Mouse (Mus musculus): ENCODE results near the gene 1110008P14Rik. TPM values are rescaled to one million over a fixed set of nuclear protein-coding genes. Genes with fewer than 3 reads are reported as not detected.

Gene 1110008P14Rik
- total RNA-seq, 4 experiments from 2014 or later: 43.8 to 49.1 (median 45.3) TPM

- peak; percentile 62 for DNase-seq (ENCODE audit: low spot score)
Measured at GRCm38 (mm10) chr2:32342539-32343350, 39.0 kb downstream of the 1110008P14Rik start.

GRCm38 (mm10) chr2:32342039-32342438, 39.7 kb downstream of the 1110008P14Rik start:
- no peak for DNase-seq (ENCODE audit: low spot score)

- DNase-seq (ENCODE audit: low spot score): no peak
Measured at GRCm38 (mm10) chr2:32341634-32341939, 40.2 kb downstream of the 1110008P14Rik start.

GRCm38 (mm10) chr2:32340836-32341633, 40.7 kb downstream of the 1110008P14Rik start:
- no peak for DNase-seq (ENCODE audit: low spot score)

GRCm38 (mm10) chr2:32339912-32340642, 41.7 kb downstream of the 1110008P14Rik start:
- no peak for DNase-seq (ENCODE audit: low spot score)

- DNase-seq (ENCODE audit: low spot score): no peak
Measured at GRCm38 (mm10) chr2:32335888-32336287, 45.9 kb downstream of the 1110008P14Rik start.

GRCm38 (mm10) chr2:32332159-32332558, 49.6 kb downstream of the 1110008P14Rik start:
- no peak for DNase-seq (ENCODE audit: low spot score)

- DNase-seq (ENCODE audit: low spot score): no peak
Measured at GRCm38 (mm10) chr2:32329531-32329930, 52.2 kb downstream of the 1110008P14Rik start.

- no peak for DNase-seq (ENCODE audit: low spot score)
Measured at GRCm38 (mm10) chr2:32328911-32329460, 52.8 kb downstream of the 1110008P14Rik start.

- DNase-seq (ENCODE audit: low spot score): no peak
Measured at GRCm38 (mm10) chr2:32327200-32327599, 54.5 kb downstream of the 1110008P14Rik start.

Other genes with a start within 250 kb of the 1110008P14Rik start
- gene Prrc2b, start 230.9 kb downstream of the 1110008P14Rik start, total RNA-seq (2022): 10 to 100 TPM; 83.5 to 94.1 (median 89.2) TPM
- 10 to 100 TPM; 12.5 to 15.0 (median 14.0) TPM for gene Pomt1, start 145.3 kb downstream of the 1110008P14Rik start, total RNA-seq (2022)
- gene Uck1, start 121.8 kb downstream of the 1110008P14Rik start, total RNA-seq (2022): 10 to 100 TPM; 22.9 to 24.5 (median 23.3) TPM
- gene Golga2, start 94.6 kb downstream of the 1110008P14Rik start, total RNA-seq (2022): 10 to 100 TPM; 75.1 to 88.9 (median 80.2) TPM
- gene Swi5, start 93.9 kb downstream of the 1110008P14Rik start, total RNA-seq (2022): 100 to 1,000 TPM; 221 to 257 (median 231) TPM
- gene Ciz1, start 29.6 kb downstream of the 1110008P14Rik start, total RNA-seq (2022): 10 to 100 TPM; 25.8 to 34.9 (median 28.0) TPM
- gene Dnm1, start 28.6 kb downstream of the 1110008P14Rik start, total RNA-seq (2022): 1 to 10 TPM; 3.5 to 7.5 (median 4.6) TPM
- 1 to 10 TPM; 3.7 to 7.2 (median 6.4) TPM for gene Lcn2, start 6.3 kb upstream of the 1110008P14Rik start, total RNA-seq (2022)
- gene Ptges2, start 14.0 kb upstream of the 1110008P14Rik start, total RNA-seq (2022): 10 to 100 TPM; 58.8 to 71.3 (median 63.6) TPM
- gene Naif1, start 68.5 kb upstream of the 1110008P14Rik start, total RNA-seq (2022): 1 to 10 TPM; 3.4 to 4.4 (median 3.5) TPM
- 1 to 10 TPM; 6.4 to 7.8 (median 7.0) TPM for gene Slc25a25, start 69.5 kb upstream of the 1110008P14Rik start, total RNA-seq (2022)
- gene Fam102a, start 153.4 kb upstream of the 1110008P14Rik start, total RNA-seq (2022): 10 to 100 TPM in 1 of 4 experiments, 1 to 10 TPM in 3; 6.8 to 10.9 (median 8.6) TPM
- 10 to 100 TPM; 16.5 to 22.2 (median 18.6) TPM for gene Dpm2, start 188.9 kb upstream of the 1110008P14Rik start, total RNA-seq (2022)
- gene Pip5kl1, start 192.9 kb upstream of the 1110008P14Rik start, total RNA-seq (2022): under 1 TPM in 1 of 4 experiments, not detected in 3; 0.34 TPM
- not detected for gene 9430097D07Rik, start 193.7 kb upstream of the 1110008P14Rik start, total RNA-seq (2022)
- 10 to 100 TPM; 15.6 to 23.2 (median 20.7) TPM for gene St6galnac4, start 205.2 kb upstream of the 1110008P14Rik start, total RNA-seq (2022)
- gene St6galnac6, start 217.8 kb upstream of the 1110008P14Rik start, total RNA-seq (2022): 100 to 1,000 TPM; 102 to 131 (median 114) TPM
- 100 to 1,000 TPM; 656 to 809 (median 697) TPM for gene Ak1, start 239.8 kb upstream of the 1110008P14Rik start, total RNA-seq (2022)

Measured in heart, adult 8-10 months (tissue).